In genomic region chr17:14279966-14280300, GRCm38 (mm10) we compare ENCODE assay signal across 8 mouse cellular contexts. TPM values are rescaled to one million over a fixed set of nuclear protein-coding genes. Genes with fewer than 3 reads are reported as not detected.
DNase-seq lines count a peak whose midpoint lies in the region; ATAC-seq and TF ChIP-seq lines count a peak whose summit lies in the region.

No protein-coding gene starts in this region.

- no peak for DNase-seq in heart, postnatal 4 days
- DNase-seq in hindbrain, embryonic 14.5 days (ENCODE audit: low spot score): no peak
- no peak for DNase-seq in frontal cortex, postnatal 14 days (ENCODE audit: low spot score in 2 of 2)
- DNase-seq in left cerebral cortex, adult 8-10 months (ENCODE audit: low spot score in 2 of 2): no peak
- no peak for DNase-seq in left cerebral cortex, postnatal 36 days (ENCODE audit: low spot score in 2 of 2)

- intact Hi-C loops in left cerebral cortex, postnatal 36 days (cut with DNase I): loop anchor here (10.0 kb wide), 1 partner anchor 625 kb away; no protein-coding TSS in a partner anchor

- H3K9ac ChIP-seq in heart, embryonic 11.5 days (ENCODE audit: low read depth, low read length): no peak overlapping the region
- H3K9ac ChIP-seq in hindbrain, embryonic 14.5 days: peak overlapping the region; percentile 40; the same call in 1 of the 2 replicates
- H3K9ac ChIP-seq in midbrain, embryonic 13.5 days (replicated peaks): peak overlapping the region; percentile 23; the same call in 1 of the 2 replicates

- H3K27me3 ChIP-seq in heart, embryonic 11.5 days (ENCODE audit: control insufficient read depth, insufficient read depth, low read length): peaks cover 94% of the 10 kb centered on the region
- H3K27me3 ChIP-seq in hindbrain, embryonic 14.5 days (ENCODE audit: control insufficient read depth, insufficient read depth, low read length): peaks cover 72% of the 10 kb centered on the region
- H3K27me3 ChIP-seq in midbrain, embryonic 13.5 days: peaks cover 70% of the 10 kb centered on the region

- 1% methylated on average over 10 of the region's 10 CpGs for WGBS in heart, embryonic 11.5 days (ENCODE audit: insufficient replicate concordance)
- 2% methylated on average over 10 of the region's 10 CpGs for WGBS in hindbrain, embryonic 14.5 days
- under 1% methylated on average over 10 of the region's 10 CpGs for WGBS in midbrain, embryonic 13.5 days

- no peak for TF ChIP-seq CTCF in cortical plate, adult 2 months (IDR thresholded peaks at IDR 0.05; ENCODE audit: extremely low read depth, insufficient read depth, low read length)

- peaks cover 11% of the 10 kb centered on the region; the same call in 1 of the 2 replicates for H3K4me1 ChIP-seq in heart, embryonic 11.5 days (ENCODE audit: control insufficient read depth, insufficient read depth, low read length)
- H3K4me1 ChIP-seq in cortical plate, adult 2 months (ENCODE audit: control insufficient read depth, insufficient read depth, low read length): no peaks in the 10 kb centered on the region
- H3K4me1 ChIP-seq in hindbrain, embryonic 14.5 days (replicated peaks; ENCODE audit: control insufficient read depth, insufficient read depth, low read length): peaks cover 14% of the 10 kb centered on the region
- H3K4me1 ChIP-seq in midbrain, embryonic 13.5 days (replicated peaks): peaks cover 19% of the 10 kb centered on the region

- ATAC-seq in heart, embryonic 11.5 days (replicated peaks; ENCODE audit: insufficient number of reproducible peaks, low FRiP score, low TSS enrichment): no peak
- no peak for ATAC-seq in hindbrain, embryonic 14.5 days (ENCODE audit: low FRiP score)
- ATAC-seq in midbrain, embryonic 13.5 days: no peak; the same call in 1 of the 2 replicates

- no peaks in the 10 kb centered on the region for H3K36me3 ChIP-seq in heart, embryonic 11.5 days (ENCODE audit: control insufficient read depth, insufficient read depth, low read length)
- no peaks in the 10 kb centered on the region for H3K36me3 ChIP-seq in hindbrain, embryonic 14.5 days (replicated peaks; ENCODE audit: control insufficient read depth, insufficient read depth)
- no peaks in the 10 kb centered on the region for H3K36me3 ChIP-seq in midbrain, embryonic 13.5 days

- peak overlapping the region; percentile 85 for H3K4me2 ChIP-seq in heart, embryonic 11.5 days
- H3K4me2 ChIP-seq in hindbrain, embryonic 14.5 days (replicated peaks): peak overlapping the region; percentile 89
- H3K4me2 ChIP-seq in midbrain, embryonic 13.5 days (replicated peaks): peak overlapping the region; percentile 77

- H3K9me3 ChIP-seq in heart, embryonic 11.5 days (replicated peaks; ENCODE audit: control insufficient read depth, low read length): no peaks in the 10 kb centered on the region
- no peaks in the 10 kb centered on the region for H3K9me3 ChIP-seq in hindbrain, embryonic 14.5 days (ENCODE audit: control insufficient read depth, low read length)
- no peaks in the 10 kb centered on the region for H3K9me3 ChIP-seq in midbrain, embryonic 13.5 days

- H3K4me3 ChIP-seq in heart, embryonic 11.5 days (ENCODE audit: low read depth, low read length): peak overlapping the region; percentile 49
- H3K4me3 ChIP-seq in cortical plate, adult 2 months (ENCODE audit: insufficient read depth, low read length): peak overlapping the region; percentile 43
- H3K4me3 ChIP-seq in hindbrain, embryonic 14.5 days (replicated peaks; ENCODE audit: low read length): peak overlapping the region; percentile 45
- H3K4me3 ChIP-seq in midbrain, embryonic 13.5 days (replicated peaks): peak overlapping the region; percentile 46

- no peak overlapping the region for H3K27ac ChIP-seq in heart, embryonic 11.5 days (ENCODE audit: low read depth, low read length)
- no peak overlapping the region for H3K27ac ChIP-seq in cortical plate, adult 2 months (ENCODE audit: insufficient read depth, low read length)
- H3K27ac ChIP-seq in hindbrain, embryonic 14.5 days: no peak overlapping the region
- no peak overlapping the region for H3K27ac ChIP-seq in midbrain, embryonic 13.5 days

- TF ChIP-seq POLR2A in cortical plate, adult 2 months (IDR thresholded peaks at IDR 0.05; ENCODE audit: extremely low read depth, insufficient read depth, low read length): no peak

RNA-seq across cellular contexts. Expression of gene Smoc2, which starts 0.6 kb away (rescaled TPM):
- 22.7 and 25.7 TPM in 2 replicates for polyA plus RNA-seq in heart, embryonic 11.5 days (2014; fragmentation: Nextera tagmentation; extraction: Ambion mirVana)
- 10 to 100 TPM; 23.4 to 28.1 TPM for total RNA-seq in heart, postnatal 4 days (2021)
- polyA plus RNA-seq in cortical plate, adult 2 months (2012; rRNA removed): 11.0 and 14.2 TPM in 2 replicates
- 3.5 and 5.3 TPM in 2 replicates for polyA plus RNA-seq in hindbrain, embryonic 14.5 days (2014; fragmentation: Nextera tagmentation; extraction: Ambion mirVana)
- polyA plus RNA-seq in midbrain, embryonic 13.5 days (2015; fragmentation: Nextera tagmentation; extraction: Ambion mirVana): 1.5 and 1.6 TPM in 2 replicates
- total RNA-seq in left cerebral cortex, adult 8-10 months (2022): 10 to 100 TPM; 11.1 to 12.6 (median 11.9) TPM
- 10 to 100 TPM; 10.5 to 15.1 TPM for total RNA-seq in left cerebral cortex, postnatal 36 days (2021)
